Mouse (Mus musculus): ENCODE measurements around the gene Fmo6. TPM values are rescaled to one million over a fixed set of nuclear protein-coding genes. Genes with fewer than 3 reads are reported as not detected.

Gene Fmo6
- polyA plus RNA-seq, 1 experiment from 2014 or later, result not detected

DNA sequence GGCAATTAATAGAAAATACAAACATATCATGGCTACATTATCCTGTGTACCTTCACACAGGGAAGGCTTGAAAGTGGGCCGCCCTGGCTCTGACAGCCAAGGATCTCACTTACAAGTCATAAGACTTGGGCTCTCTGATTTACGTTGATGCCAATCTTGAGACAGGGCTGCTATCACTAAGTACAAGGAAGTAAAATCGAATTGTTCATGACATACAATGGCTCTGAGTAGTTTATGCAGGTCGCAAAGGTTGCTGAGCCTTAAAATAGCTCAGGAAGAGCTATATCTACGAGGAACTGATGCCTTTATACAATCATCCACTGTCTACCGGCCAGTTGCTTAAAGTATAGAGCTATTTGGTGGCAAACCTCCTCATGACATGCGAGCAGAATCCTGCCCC lies 66.3 kb downstream of the Fmo6 start:
- 79% methylated on average over 7 of the region's 7 CpGs for WGBS
- Histone ChIP-seq H3K4me3 (no peak overlapping the region), H3K4me2 (no peak overlapping the region), H3K27ac (replicated peaks) (no peak overlapping the region), H3K4me1 (replicated peaks) (no peaks in the 10 kb centered on the region), H3K9ac (no peak overlapping the region), H3K36me3 (no peaks in the 10 kb centered on the region), H3K9me3 (0 out of 2 replicates have a peak, but pooled peaks cover 4% of the 10 kb centered on the region), H3K27me3 (no peaks in the 10 kb centered on the region)
- ATAC-seq (ENCODE audit: low read depth), result no peak

DNA sequence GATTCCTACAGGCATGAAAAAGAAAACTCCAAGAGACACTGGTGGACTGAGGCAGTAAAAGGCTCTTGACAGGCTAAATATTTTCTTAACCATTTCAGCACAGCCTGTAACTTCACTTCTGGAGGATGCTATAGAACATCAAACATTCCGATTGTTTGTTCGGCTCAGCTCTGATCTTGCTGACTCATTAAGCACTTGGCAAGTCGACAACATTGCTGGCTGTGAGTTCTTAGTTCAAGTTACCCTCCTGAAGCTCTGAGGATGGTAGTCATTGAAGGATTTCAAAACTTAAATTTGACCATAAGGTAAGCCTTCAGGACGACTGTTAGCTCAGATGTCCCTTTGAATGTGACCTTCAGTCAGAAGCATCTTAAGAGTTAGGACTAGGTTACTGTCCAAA lies 69.9 kb downstream of the Fmo6 start:
- Histone ChIP-seq H3K4me1 (replicated peaks) (peaks cover 2% of the 10 kb centered on the region; the same call in 1 of the 2 replicates), H3K36me3 (no peaks in the 10 kb centered on the region), H3K9ac (no peak overlapping the region), H3K4me2 (no peak overlapping the region), H3K9me3 (0 out of 2 replicates have a peak, but pooled peaks cover 4% of the 10 kb centered on the region), H3K4me3 (no peak overlapping the region), H3K27ac (replicated peaks) (no peak overlapping the region), H3K27me3 (no peaks in the 10 kb centered on the region)
- no peak for ATAC-seq (ENCODE audit: low read depth)
- WGBS, result 89% methylated on average over 4 of the region's 4 CpGs

Other genes starting within 250 kb of the Fmo6 start
- 149 and 164 TPM in 2 replicates for gene Prrc2c, start 197.0 kb downstream of the Fmo6 start, polyA plus RNA-seq (2015; fragmentation: Nextera tagmentation; extraction: Ambion mirVana)
- gene Fmo4, start 123.5 kb downstream of the Fmo6 start, polyA plus RNA-seq (2015; fragmentation: Nextera tagmentation; extraction: Ambion mirVana), result 0.36 and 0.61 TPM in 2 replicates
- gene Fmo1, start 70.9 kb downstream of the Fmo6 start, polyA plus RNA-seq (2015; fragmentation: Nextera tagmentation; extraction: Ambion mirVana), result 21.0 and 22.9 TPM in 2 replicates
- 0.91 and 2.2 TPM in 2 replicates for gene Fmo2, start 38.8 kb downstream of the Fmo6 start, polyA plus RNA-seq (2015; fragmentation: Nextera tagmentation; extraction: Ambion mirVana)
- gene Fmo3, start 47.0 kb upstream of the Fmo6 start, polyA plus RNA-seq (2015; fragmentation: Nextera tagmentation; extraction: Ambion mirVana), result not detected in 2 replicates
- not detected in 2 replicates for gene Mroh9, start 148.2 kb upstream of the Fmo6 start, polyA plus RNA-seq (2015; fragmentation: Nextera tagmentation; extraction: Ambion mirVana)